7 mouse cellular contexts compared by ENCODE assay signal in the genomic region with DNA sequence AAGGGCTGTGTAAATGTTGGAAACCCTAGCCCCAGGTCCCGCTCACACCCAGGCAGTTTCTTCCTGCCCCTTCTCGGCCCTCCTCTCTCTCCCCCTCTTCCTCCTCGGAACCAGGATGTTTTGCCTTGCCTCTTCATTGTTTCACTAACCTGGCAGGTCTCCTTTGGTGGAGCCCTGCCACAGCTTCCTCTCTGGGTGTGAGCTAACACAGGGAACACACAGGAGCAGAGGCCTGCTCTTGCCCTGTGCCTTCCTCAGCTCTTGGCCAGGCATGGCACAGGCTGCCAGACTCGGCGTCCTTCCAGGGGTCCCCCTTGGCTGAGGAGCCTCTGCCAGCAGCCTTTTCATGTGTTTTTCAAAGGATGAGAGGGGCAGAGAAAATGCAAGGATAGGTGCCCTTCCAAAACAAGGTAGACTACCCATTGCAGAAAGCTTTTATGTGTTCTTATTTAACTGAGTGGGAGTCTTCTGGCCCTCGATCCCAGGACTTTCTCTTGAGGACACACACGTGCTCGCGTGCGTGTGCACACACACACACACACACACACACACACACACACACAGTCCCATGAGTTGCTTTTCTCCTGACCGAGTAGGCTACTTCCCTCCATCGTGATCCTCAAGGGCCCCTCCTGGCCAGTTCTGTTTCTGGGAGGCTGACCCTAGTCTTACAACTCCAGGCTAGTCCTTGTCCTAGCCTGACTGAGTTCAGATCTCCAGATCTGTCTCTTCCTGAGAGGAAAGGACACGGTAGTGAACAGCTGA. TPM values are rescaled to one million over a fixed set of nuclear protein-coding genes. Genes with fewer than 3 reads are reported as not detected.
A peak's percentile ranks its signal among the peaks of the same experiment; 100 is the strongest.
DNase-seq lines count a peak whose midpoint lies in the region; ATAC-seq and TF ChIP-seq lines count a peak whose summit lies in the region.

No protein-coding gene starts in this region.

- H3K4me3 ChIP-seq in brown adipose tissue, adult 24 weeks (ENCODE audit: insufficient read depth, low read depth, low read length): 0 out of 2 replicates have a peak overlapping the region, but pooled peaks have one; percentile 10
- H3K4me3 ChIP-seq in forebrain, postnatal 0 days (ENCODE audit: low read depth, low read length): no peak overlapping the region
- no peak overlapping the region for H3K4me3 ChIP-seq in hindbrain, postnatal 0 days (ENCODE audit: low read length)

- peaks cover 70% of the 10 kb centered on the region for H3K4me1 ChIP-seq in brown adipose tissue, adult 24 weeks (ENCODE audit: control insufficient read depth, insufficient read depth, insufficient read length, low read length)
- 0 out of 2 replicates have a peak, but pooled peaks cover 7% of the 10 kb centered on the region for H3K4me1 ChIP-seq in forebrain, postnatal 0 days (ENCODE audit: insufficient read depth)
- H3K4me1 ChIP-seq in hindbrain, postnatal 0 days (ENCODE audit: insufficient read depth, low read length): peaks cover 10% of the 10 kb centered on the region

- H3K36me3 ChIP-seq in forebrain, postnatal 0 days (ENCODE audit: insufficient read depth): no peaks in the 10 kb centered on the region
- no peaks in the 10 kb centered on the region for H3K36me3 ChIP-seq in hindbrain, postnatal 0 days (ENCODE audit: insufficient read depth, low read length)

- H3K27ac ChIP-seq in brown adipose tissue, adult 24 weeks (replicated peaks; ENCODE audit: low read depth, low read length): peak overlapping the region; percentile 94
- H3K27ac ChIP-seq in forebrain, postnatal 0 days (ENCODE audit: low read depth, low read length): no peak overlapping the region
- peak overlapping the region; percentile 17 for H3K27ac ChIP-seq in hindbrain, postnatal 0 days

- H3K9ac ChIP-seq in forebrain, postnatal 0 days: no peak overlapping the region
- no peak overlapping the region for H3K9ac ChIP-seq in hindbrain, postnatal 0 days (replicated peaks; ENCODE audit: low read length)

- no peaks in the 10 kb centered on the region for H3K27me3 ChIP-seq in forebrain, postnatal 0 days (ENCODE audit: insufficient read depth, low read length)
- H3K27me3 ChIP-seq in hindbrain, postnatal 0 days (ENCODE audit: insufficient read depth, low read length): no peaks in the 10 kb centered on the region

- ATAC-seq in forebrain, postnatal 0 days: peak; percentile 52; the same call in 1 of the 2 replicates
- peak; percentile 66; the same call in 1 of the 2 replicates for ATAC-seq in hindbrain, postnatal 0 days

- TF ChIP-seq CTCF in forebrain, postnatal 0 days (IDR thresholded peaks at IDR 0.05; ENCODE audit: low read depth): no peak
- no peak for TF ChIP-seq CTCF in hindbrain, postnatal 0 days (IDR thresholded peaks at IDR 0.05; ENCODE audit: low read depth)

- peak; percentile 62 for DNase-seq in adrenal gland, postnatal 25 days
- peak; percentile 63 for DNase-seq in forebrain, postnatal 0 days
- DNase-seq in hindbrain, postnatal 0 days (ENCODE audit: low spot score): peak; percentile 73
- peak; percentile 64 for DNase-seq in lung, postnatal 14 days
- DNase-seq in urinary bladder, postnatal 10 days (ENCODE audit: low spot score): no peak
- no peak for DNase-seq in left cerebral cortex, adult 18-20 months (ENCODE audit: low spot score in 2 of 2)

- WGBS in forebrain, postnatal 0 days: 54% methylated on average over 13 of the region's 13 CpGs
- WGBS in hindbrain, postnatal 0 days: 59% methylated on average over 13 of the region's 13 CpGs

- H3K9me3 ChIP-seq in forebrain, postnatal 0 days (ENCODE audit: low read length): no peaks in the 10 kb centered on the region
- H3K9me3 ChIP-seq in hindbrain, postnatal 0 days (ENCODE audit: low read length): no peaks in the 10 kb centered on the region

- H3K4me2 ChIP-seq in forebrain, postnatal 0 days (ENCODE audit: low read depth): no peak overlapping the region
- no peak overlapping the region for H3K4me2 ChIP-seq in hindbrain, postnatal 0 days (ENCODE audit: low read depth, low read length)

RNA-seq across cellular contexts. Expression of a gene that starts 12.8 kb away (rescaled TPM):
- 48.0 and 50.0 TPM in 2 replicates for total RNA-seq in adrenal gland, postnatal 25 days (2021)
- 23.0 and 34.7 TPM in 2 replicates for polyA plus RNA-seq in brown adipose tissue, adult 24 weeks (2012; ENCODE audit: insufficient read depth, insufficient read length, missing spikeins)
- total RNA-seq in forebrain, postnatal 0 days (2014; rRNA removed): 16.2 and 19.9 TPM in 2 replicates
- polyA plus RNA-seq in forebrain, postnatal 0 days (2015; fragmentation: Nextera tagmentation; extraction: Ambion mirVana): 6.2 and 8.0 TPM in 2 replicates
- total RNA-seq in hindbrain, postnatal 0 days (2014; rRNA removed): 22.8 and 30.4 TPM in 2 replicates
- polyA plus RNA-seq in hindbrain, postnatal 0 days (2015; fragmentation: Nextera tagmentation; extraction: Ambion mirVana): 7.2 and 8.1 TPM in 2 replicates
- 10 to 100 TPM; 25.0 to 25.2 TPM for total RNA-seq in left cerebral cortex, adult 18-20 months (2021)

Comparison
In these comparisons a context has a peak if more than half of its experiments do, and no peak if none do; other contexts are left out.
1. DNase-seq: peak in adrenal gland, postnatal 25 days (single experiment), forebrain, postnatal 0 days (single experiment), hindbrain, postnatal 0 days (single experiment) and lung, postnatal 14 days (single experiment); none in urinary bladder, postnatal 10 days (single experiment) and left cerebral cortex, adult 18-20 months (0 of 2).